Mouse (Mus musculus) urinary bladder, postnatal 14 days (tissue): ENCODE measurements around the gene Cps1.

ENCODE experiments used
- DNase-seq: peaks from one replicate; pipeline ENCODE4 v3.0.0; 2021; ENCODE audit warnings: low spot score

The Cps1 gene

DNA sequence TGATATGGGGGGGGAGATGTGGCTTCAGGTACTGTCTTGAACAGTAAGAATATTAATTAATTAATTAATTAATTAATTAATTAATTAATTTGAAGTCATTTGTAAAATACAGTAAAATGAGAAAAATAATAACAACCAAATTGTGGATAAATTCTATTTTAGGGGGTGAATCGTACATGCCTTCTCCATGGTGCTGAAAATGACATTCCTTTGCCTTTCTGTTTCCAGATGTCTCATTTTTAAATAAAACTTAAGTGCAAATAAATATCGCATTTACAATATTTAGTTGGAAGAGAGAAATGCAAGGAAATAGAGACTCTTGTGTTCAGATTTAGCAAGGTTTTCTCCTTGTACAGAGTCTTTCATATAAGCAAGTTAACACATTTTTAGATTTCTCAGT, 112.0 kb downstream of the Cps1 start:
- DNase-seq, result no peak

DNA sequence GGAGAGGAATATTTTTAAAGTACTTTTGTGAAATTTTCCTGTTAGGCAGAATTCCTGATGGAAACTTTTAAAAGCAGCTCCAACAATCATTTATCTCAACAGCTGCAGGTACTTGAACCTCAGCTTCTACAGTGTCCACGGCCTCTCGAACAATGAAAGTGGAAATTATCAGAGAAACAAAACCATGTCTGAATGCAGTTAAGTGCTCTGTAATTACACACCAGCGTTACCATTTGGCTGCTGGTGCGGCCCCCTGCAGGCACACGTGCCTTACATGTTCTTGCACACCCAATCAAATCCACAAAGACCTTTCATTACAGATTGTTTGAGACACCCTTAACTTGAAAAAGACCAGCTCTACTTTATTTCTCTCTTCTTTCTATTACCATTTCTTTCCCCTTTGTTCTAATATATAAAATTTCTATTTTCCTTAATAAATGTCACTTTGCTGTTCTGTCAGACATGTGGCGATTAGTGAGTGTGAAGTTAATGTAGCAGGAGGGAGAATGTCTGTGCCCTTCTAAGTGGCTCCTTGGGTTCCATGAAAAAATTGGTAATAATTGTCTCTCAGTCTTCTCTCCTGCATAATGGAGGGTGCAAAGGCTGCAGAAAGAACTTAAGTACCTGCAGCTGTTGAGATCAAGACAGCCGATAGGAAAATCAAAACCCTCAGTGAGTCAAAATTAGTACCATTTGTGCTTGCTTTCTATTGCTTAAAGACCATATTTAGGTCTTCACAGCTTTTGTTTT, 112.8 kb downstream of the Cps1 start:
- DNase-seq, result no peak

DNA sequence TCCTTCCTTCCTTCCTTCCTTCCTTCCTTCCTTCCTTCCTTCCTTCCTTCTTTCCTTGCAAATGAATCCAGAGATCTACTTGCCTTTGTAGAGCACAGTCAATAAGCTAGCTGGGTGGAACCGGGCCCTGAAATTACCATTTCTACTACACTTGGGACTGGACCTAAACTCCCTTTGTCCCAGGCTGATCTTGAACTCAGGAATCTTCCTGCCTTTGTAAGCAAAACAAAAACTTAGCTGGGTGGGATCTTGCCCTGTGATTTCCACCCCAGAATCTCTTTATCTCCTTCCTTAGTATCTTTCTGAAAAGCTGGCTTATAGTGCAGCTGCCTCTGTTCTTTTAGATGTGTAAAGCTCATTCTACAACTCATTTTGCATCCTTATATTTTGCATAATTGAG, 115.6 kb downstream of the Cps1 start:
- no peak for DNase-seq

- no peak for DNase-seq
These were observed 116.1 kb downstream of the Cps1 start for GRCm38 (mm10) chr1:67238941-67239340.

DNA sequence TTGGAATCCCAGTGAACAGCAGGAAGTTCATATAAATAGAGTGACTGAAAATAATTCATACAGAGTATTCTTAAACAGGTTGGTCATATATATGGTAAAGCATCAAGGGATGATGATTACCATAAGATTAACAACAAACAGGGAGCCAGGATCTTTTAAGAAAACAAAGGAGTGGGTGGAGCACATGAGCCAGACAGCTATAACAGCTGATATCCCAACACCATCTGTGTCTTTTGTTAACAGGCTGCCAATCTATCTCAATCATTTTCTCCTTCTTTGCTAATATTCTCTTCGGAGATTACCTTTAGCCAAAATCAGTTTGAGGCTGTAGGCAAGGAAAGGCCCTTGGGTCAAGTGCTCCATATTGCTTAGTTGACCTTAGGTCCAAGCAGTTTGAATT, 142.4 kb downstream of the Cps1 start:
- DNase-seq, result no peak

DNA sequence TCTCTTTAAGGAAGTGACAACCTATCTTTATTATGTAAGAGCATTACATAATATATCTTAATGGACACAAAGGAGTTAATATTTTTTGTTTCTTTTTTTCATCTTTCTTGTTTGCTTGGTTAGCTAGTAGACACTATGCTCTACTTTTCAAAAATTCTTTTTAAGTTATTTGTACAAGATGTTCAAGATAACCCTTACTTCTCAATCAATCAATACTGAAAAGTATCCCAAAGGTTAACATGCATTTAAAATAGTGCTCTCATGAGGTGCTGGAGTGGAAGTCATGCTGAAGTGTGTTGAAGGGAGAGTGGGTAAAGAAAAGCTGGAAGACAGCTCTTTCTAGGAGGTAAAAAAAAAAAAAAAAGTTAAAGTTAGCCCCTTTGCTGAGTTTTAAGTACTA, 145.1 kb downstream of the Cps1 start:
- DNase-seq, result no peak

DNA sequence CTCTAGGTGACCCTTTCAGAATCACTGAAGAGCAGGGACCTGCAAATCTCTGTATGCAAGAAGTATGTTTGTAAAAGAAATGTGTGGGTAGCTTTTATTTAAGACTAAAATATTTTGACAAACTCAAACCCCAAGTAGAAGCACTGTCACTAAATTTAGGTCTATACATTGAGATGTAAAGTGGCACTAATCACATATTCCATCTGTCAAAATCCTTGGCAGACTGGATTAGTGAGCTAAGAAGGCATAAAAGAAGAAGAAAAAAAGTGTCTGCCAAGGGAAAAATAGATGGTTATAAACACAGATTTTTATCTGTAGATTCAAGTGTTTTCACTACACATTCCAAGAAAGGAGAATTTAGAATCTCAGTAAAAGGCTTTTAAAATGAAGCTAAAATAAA, 145.6 kb downstream of the Cps1 start:
- DNase-seq, result no peak

DNA sequence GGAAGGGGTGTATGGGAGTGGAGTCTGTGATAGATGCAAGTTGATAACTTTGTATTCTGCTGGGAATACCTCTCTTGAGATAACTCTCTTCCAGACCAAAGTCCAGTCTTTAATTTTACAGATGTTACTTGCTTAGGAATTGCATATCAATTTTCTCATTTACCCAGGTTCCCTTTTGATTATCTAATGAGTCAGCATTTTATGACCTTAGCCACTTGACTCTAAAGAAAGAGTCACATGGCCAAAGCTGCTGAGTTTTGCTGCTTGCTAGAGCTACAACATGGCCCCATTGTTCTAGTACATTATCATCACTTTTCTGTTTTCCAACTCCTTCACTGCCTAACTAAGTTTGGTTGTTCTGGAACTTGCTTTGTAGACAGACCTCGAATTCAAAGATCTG, 153.4 kb downstream of the Cps1 start:
- no peak for DNase-seq
